Mouse (Mus musculus) NIH3T3 (cell line): ENCODE measurements around the gene Zdhhc14.

Experiments
- DNase-seq: peaks from one replicate; pipeline ENCODE4 v3.0.0-alpha.2; 2012; ENCODE audit warnings: low read depth

Gene Zdhhc14

DNA sequence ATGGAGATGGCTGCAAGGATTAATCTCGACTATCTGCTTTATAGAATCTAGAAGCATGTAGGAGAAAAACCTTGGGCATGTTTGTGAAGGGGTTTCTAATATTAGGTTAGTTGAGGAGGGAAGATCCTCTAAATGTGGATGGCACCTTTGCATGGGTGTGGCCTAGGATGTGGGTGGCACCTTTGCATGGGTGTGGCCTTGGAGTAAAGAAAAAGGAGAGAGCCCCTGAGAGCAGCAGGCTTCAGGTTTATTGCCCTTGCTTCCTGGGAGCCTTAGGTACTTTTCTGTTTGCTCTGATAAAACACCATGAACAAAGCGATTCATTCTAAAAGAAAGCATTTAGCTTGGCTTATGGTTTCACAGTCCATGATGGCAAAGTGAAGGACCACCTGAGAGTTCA lies 62.2 kb downstream of the Zdhhc14 start:
- no peak for DNase-seq

DNA sequence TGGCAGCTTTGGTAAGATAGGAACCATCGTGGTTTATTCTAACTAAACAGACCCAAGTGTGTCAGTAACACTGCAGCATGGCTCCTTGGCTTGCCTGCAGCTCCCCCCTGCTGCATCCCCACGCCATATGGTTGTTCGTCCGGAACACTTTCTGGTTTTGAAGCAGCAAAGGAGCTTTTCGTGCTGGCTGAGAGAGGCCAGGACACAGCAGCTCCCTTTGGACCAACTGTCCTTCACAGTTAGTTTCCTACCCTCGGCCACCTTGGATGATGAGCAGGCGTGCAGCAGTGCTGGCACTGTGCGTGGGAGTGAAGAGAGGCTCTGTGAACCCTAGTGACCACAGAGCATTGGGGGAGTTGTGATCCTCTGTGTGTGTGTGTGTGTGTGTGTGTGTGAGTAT lies 64.2 kb downstream of the Zdhhc14 start:
- no peak for DNase-seq

DNA sequence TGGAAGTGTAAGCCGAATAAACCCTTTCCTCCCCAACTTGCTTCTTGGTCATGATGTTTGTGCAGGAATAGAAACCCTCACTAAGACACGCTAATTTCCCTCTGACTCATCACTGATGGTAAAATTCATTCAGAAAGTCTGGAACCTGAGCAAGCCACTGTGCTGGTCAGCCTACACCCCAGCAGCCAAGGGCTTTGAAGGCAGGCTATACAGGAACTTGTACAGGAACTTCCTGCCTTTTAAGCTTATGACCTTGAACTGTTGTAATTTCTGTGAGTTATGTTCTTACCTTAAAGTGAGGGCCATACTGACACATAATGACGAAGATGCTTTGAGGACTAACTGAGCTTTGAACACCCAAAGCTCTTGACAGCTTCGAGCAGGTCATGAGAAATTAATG lies 67.9 kb downstream of the Zdhhc14 start:
- no peak for DNase-seq

DNA sequence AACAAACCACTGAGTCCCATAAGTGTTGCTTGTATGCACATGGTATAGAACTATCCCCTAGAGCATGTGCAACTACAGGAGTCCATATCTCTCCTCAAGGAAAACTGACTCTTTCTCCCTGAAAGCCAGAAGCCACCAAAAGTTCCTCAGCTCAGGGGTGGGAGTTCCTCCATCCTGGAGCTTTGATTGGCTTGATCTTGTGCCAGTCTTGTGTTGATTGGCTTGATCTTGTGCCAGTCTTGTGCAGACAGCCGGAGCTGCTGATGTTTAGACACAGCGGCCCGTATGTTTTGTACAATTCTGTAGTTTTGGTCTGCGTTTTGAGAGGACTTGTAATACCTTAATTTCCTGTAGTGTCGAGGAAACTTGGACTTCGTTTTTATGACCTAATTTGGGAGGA lies 70.8 kb downstream of the Zdhhc14 start:
- no peak for DNase-seq

DNA sequence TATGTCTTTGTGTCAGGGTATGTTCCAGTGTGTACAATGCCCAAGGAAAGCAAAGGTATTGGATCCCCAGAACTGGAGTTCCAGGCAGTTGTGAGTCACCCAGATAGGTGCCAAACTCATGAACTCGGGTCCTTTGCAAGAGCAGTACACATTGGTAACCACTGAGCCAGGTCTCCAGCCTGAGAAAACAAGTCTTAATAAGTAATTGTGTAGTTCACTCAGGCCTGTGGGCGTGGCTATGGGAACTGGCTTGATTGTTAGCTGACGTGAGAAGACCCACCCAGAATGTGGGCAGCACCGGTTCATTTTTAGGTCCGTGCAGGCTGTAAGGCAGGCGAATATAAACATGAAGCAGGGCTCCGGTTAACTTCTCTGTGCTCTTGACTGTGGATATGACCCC lies 73.6 kb downstream of the Zdhhc14 start:
- peak; percentile 17 for DNase-seq

DNA sequence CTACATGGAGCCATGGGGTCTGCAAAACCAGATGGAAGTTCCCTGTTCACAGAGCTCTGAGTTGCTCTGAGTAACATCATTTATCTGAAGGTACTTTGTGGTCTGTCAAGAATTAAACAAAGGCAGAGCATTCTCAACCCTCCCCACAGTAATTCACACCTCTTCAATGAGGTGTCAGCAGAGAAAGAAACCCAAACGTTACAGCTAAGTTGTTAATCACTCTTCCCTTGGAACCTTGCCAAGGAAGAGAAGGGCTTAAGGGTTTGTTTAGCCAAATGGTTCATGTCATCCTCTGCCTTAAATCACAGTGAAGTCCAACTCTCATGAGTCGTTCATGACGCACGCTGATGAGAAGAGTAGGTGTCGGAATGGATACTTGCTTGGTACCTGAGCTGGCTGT lies 75.6 kb downstream of the Zdhhc14 start:
- DNase-seq = peak; percentile 41

DNA sequence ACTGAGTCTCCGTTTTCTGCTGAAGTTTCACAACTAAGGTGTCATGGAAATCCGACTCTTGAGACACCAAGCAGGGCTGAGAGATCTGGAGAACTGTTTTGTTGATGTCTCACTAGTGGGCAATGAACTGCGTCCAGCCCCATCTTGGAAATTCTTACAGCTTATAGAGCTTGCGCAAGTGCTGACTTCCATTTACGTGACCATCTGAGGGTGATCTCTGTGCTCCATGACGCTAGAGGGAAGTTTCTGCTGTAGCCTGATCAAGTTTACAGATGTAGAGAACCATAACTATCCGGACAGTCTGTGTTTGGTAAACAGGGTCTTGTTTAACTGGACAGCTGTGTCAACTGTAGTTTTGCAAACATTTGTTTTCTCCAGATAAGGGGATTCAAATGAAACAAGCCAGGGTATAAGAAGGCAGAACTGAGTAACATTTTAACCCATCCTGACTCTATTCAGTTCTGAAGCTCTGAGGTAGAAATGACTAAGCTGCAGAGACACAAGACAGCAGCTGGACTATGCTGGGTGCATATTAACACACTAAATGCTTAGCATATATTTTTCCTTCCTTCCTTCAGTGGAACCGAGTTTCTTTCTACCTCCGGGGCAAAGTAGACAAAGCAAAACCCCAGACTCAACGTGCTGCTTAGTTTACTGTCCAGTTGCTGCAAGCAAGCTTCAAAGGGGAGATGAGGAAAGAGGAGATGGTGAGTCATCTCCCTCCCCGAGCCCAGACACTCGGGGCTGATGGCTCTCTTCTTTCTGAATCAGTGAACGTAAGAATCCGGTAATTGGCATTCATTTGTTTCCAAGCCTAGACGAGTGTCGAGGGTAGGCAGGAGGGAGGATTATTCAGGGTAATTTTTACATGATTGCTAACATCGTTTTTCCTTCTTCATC lies 77.0 kb downstream of the Zdhhc14 start:
- DNase-seq = peak; percentile 18

DNA sequence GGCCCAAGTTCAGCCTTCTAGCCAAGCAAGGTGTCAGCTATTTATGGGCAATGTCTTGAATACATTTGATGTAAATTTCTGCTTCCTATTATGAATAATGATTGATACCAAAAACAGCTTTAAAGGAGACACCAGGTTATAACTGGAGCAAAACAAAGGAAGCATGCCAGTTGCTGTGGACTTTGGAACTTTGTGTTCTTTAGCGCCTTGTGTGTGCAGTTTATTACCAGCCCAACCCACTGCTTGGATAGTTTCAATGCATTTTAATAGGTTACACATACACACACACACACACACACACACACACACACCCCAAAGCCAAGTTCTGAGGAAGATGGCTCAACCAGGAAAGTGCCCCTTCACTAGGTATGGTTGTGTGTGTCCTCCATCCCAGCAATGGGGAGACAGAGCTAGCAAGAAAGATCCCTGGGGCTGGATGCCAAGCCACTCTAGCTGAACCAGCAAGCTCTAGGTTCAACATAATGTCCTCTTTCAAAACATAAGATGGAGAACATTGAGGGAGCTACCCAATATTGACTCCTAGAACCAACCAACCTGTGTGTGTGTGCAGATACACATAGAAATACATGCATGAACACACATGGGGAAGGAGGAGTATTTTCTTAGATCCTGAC lies 79.9 kb downstream of the Zdhhc14 start:
- DNase-seq = no peak

DNA sequence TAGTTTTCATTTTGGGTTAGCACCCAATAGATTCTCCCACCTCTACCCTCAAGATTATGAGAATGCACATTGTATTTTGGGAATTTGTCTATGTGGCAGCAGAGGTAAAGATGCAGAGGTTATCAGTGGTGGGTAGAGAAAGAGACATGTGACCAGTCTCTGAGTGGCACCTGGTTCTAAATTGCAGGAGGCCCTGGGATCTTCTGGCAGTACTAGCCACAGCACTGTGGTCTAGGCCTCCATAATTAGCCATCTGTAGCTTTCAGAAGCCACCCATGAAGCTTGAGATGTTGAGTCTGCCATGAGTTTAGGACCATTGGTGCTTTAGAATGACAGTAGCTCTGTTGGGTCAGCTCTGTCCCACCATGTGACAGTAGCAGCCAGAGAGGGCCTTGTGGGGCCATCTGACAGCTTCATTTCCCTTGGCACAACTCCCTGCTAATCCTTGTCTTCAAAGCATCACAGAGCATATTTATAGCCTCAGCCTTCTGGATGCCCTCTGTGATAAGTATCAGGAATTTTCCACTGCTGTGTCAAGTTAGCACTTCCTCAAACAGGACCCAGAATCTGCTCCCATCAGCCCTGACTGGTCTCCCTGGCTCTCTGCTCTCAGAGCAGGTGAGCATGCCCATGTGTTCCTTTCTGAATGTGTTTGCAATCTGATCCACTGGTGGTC lies 80.5 kb downstream of the Zdhhc14 start:
- DNase-seq = no peak

DNA sequence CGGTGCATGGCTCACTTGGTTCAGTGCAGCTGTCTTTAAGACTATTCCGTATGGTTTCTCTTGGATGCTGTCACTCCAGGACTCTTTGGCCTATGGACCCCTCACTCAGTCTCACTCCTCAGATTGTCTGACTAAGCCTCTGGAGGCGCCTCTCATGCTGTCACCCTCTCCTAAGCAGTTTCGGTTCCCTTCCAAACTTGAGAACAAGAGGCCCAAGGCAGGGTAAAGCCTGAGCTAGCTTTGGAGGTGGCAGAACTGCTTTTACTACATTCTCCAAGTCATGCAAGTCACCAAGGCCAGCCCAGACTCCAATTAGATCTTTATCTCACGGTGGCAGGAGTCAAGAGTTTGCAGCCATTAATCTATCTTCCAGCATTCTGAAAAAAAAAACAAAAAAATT lies 82.3 kb downstream of the Zdhhc14 start:
- DNase-seq = no peak

DNA sequence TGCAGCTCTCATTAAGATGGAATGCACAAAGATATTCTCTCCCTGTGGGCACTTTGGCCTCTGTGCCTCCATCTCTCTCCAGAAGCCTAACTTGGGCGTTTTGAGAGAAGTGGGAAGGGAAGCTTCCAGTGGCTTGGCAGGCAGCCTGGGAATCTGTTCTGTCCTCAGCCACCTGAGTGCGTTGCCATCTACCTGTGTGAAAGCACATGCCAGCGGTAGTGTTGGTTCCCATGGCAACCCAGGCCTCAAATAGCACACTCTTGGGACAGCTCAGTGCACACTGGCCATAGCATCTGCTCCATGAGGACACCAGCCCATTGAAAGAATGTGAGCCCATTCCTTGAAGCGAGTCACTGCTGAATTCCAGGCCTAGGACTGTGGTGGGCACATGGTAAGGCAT lies 83.2 kb downstream of the Zdhhc14 start:
- no peak for DNase-seq

DNA sequence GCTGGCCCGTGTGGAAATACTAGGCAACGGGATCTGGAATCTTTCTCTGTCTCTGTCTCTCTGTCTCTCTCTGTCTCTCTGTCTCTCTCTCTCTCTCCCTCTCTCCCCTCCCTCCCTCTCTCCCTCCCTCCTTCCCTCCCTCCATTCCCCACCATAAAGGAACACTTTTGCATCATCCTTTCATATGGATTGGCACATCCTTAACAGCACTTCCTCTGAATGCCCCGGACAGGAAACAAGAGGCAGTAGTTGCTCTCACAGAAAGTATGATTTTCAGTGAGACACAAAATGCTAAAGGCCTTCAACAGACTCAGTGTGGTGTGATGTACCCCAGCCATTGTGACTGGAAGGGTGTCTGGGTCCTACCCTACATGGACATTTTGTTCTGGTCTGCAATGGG lies 89.9 kb downstream of the Zdhhc14 start:
- DNase-seq = no peak

DNA sequence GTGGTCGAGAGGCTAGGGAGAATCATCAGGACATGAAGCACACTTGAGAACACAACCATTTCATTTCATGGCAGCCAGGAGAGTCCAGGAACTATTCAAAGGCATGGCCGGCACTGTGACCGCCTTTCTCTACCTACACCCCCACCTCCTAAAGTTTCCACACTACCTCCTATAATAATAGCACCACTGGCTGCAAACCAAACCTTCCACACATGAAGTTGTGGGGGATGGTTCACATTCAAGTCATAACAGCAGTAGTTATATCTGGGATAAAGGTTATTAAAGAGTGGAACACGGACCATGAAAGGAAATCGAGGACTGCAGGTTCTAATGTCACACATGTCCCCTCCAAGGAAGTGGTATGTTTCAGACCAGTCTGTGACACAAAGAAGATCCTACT lies 90.6 kb downstream of the Zdhhc14 start:
- no peak for DNase-seq

DNA sequence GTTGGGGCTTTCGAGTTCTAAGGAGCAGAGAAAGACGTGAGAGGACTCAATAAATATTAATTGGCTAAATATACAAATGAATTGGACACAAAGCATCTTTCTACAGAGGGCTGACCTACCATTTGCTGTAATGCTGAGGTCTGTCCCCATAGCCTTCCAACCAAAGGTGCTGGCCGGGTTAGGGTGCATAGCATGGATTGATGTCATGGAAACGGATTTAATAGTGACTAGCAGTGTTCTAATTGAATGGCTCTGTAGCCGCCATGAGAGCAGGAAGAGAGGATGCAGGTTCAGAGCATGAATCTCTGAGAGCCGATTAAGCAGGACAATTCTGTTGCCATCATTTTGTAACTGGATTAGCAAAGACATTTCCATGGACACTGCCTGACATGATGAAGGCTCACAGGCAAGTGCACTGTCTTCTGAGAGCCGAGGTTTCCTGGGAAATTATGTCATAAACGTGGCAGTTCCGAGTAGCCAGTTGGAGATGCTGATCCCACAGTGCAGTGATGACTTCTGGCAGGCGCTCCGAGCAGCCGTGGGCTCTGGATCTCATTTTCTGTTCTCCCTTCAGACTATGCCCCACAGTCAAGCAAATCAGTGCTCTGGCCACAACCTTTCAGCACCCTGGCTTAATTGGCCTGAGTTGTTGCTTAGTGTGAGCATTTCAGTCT lies 91.3 kb downstream of the Zdhhc14 start:
- no peak for DNase-seq

DNA sequence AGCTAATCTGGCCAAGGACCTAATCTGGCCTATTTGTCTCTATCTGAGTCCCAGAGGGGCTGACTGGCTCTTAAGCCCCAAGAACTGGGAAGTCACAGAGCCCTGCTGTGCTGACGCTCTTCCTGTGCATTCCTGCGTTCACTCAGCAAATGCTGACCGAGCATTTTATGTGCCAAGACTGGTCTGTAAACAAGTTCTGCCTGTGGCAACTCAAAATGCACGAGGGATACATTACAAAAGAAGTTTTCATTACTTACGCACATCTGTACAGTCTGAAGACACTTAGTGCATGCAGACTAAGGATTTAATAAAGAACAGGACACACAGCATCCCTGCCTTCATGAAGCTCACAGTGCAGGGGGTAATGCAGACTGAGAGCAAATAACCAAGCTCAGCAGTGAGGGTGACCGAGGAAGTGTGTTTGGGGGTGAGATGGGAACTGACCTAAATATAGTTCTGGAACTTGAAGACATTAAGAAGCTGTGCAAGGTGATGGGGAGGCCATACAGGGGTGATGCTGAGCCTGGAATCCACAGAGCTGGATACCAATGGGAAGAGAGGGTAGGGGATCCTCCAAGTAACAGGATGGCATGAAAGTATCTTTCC lies 99.3 kb downstream of the Zdhhc14 start:
- peak; percentile 13 for DNase-seq

DNA sequence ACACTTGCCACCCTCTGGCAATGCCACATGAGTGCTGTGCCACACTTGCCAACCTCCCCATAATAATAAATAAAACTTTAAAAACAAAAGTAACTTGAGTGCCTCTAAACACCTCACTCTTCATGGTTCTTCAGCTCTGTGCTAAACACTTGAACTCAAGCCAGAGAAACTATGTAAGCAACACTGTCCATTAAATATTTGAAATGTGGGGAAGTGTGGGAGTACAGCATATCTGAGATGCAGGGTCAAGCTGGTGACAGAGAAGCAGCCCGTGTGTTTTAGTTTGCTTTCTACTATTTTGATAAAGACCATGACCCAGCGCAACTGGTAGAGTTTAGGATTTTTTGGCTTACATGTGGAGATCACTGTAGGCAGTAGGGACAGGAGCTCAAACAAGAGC lies 100.7 kb downstream of the Zdhhc14 start:
- DNase-seq = no peak

DNA sequence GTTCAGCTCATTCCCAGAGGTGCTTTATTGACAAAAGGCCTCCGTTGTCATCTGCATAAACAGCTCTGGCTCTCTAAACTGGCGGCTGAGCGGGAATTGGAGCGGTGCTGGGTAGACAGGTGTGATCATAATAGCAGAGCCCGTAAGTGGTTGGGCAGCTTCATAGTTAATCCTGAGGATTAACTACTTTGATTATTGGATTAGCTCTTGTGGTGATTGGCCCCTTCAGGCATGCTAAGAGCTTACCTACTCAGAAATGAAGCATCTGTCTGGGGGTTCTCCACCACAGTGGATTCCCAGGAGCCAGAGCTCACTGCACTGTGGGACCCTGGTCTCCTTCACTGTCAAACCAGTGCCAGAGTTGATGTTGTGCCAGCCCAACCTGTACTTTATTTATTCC lies 102.7 kb downstream of the Zdhhc14 start:
- DNase-seq = no peak

DNA sequence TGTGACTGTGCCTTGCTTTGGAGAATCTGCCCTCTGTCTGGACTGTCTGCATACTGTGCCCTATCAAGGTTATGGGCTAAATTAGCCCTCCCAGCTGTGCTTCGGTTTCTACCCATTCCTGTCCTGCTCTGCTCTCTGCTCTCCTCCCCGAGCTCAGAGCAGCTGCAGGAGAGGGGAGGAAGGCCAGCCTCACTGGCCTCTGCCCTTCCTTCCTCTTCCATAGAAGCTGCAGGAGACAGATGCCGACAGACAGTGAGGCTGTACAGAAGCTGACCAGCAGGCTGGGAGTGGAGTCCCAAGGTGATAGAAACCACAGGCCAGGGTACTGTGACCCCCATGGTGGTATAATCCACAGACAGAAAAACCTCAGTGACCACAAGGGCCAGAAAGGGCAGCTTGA lies 104.1 kb downstream of the Zdhhc14 start:
- DNase-seq = no peak

DNA sequence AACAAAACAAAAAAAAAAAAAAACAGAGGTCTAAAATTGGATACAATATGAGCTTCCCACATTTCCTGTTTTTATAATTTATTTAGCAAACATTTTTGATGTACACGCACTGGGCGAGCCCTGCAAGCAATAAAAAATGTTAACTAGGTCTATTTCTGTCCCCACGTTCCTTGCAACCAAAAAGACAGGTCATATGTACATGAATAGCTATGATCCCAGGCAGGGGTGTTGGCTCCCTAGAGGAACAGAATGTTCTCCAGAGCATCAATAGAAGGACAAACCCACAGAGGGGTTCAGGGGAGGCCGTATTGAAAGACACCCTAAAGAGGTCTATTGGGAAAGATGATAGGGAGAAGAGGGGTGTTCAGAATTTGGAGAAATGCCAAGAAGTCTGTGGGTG lies 106.6 kb downstream of the Zdhhc14 start:
- no peak for DNase-seq

DNA sequence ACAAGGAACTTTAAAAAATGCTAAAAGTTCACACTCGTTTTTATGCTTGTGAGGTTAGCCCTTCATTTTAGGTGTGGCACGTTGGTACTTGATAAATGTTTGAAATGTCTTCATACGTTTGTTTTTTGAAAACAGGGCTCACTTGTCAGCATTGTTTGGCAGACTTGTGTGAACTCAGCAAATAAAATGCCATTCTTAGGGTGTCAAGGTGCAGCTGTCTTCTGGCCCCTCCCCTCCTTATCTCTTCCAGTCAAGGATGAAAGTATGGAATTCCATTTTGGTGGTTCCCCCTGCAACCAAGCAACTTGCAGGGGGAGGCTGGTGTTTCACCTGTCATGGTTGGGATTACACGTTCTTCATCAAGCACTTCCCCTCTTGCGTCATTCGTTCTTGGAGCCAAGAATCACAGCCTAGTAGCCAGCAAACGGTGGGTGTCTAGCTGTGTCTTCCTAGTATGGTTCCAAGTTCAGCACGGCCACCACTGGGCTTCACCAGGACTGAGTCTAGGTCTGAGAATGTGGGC lies 108.2 kb downstream of the Zdhhc14 start:
- DNase-seq = peak; percentile 5

DNA sequence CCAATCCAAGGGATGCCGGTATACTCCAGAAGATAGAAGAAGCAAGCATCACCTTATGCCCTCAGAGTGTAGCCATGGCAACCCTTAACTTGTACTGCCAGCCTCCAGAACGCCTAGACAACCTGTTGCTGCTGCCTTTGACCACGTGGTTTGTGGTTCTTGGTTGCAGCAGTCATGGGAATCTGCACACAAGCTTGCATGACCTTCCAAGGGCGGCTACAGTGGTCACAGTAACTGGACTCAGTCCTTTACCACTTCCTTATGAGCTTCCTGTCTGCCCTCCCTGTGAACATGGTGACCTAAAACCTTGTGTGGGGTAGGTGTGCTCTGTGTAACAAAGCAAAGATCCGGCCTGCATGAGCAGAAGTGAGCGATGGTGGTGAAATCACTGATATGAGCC lies 109.6 kb downstream of the Zdhhc14 start:
- no peak for DNase-seq

DNA sequence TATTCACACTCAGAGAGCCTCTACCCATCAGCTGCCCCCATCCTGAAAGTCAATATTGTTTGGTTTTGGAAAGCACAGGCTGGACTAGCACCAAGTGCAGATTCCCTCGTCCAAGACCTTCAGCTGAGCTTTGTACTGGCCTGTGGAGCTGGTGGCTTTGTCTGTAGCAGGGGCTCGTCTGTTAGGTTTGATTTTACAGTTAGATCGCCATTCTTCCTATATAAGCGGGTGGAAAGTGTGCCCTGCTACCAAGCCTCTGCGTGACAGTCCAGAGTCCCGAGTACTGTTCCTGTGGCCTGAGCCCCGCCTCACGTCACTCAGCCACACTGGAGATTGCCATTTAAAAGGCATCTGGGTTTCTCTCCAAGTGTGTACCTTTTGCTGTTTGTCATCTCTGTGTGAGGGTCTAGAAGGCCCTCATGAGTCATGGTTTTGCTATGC lies 113.8 kb downstream of the Zdhhc14 start:
- peak; percentile 6 for DNase-seq
